Mouse (Mus musculus): ENCODE results near the gene Kcnh5. TPM values are rescaled to one million over a fixed set of nuclear protein-coding genes. Genes with fewer than 3 reads are reported as not detected.

Gene Kcnh5
- total and polyA plus RNA-seq, 3 experiments = not detected

- Histone ChIP-seq H3K27ac (ENCODE audit: control insufficient read depth, low read depth, low read length) (no peak overlapping the region), H3K9ac (ENCODE audit: control insufficient read depth, low read depth, low read length, poor library complexity, severe bottlenecking) (no peak overlapping the region), H3K4me3 (ENCODE audit: control insufficient read depth in 1 of 2, insufficient read depth in 1 of 2, low read depth in 2 of 2, low read length in 2 of 2) (no peak overlapping the region), H3K9me3 (replicated peaks; ENCODE audit: insufficient read depth, low read length) (no peaks in the 10 kb centered on the region), H3K4me1 (ENCODE audit: control insufficient read depth in 1 of 2, insufficient read depth in 2 of 2, low read length in 2 of 2) (no peaks in the 10 kb centered on the region), H3K79me2 (ENCODE audit: control insufficient read depth, insufficient read depth, low read length, poor library complexity) (no peaks in the 10 kb centered on the region), H3K36me3 (ENCODE audit: control insufficient read depth in 1 of 2, insufficient read depth in 2 of 2, low read length in 2 of 2) (no peaks in the 10 kb centered on the region), H3K27me3 (ENCODE audit: control insufficient read depth in 1 of 2, insufficient read depth in 2 of 2, low read length in 2 of 2) (no peaks in the 10 kb centered on the region)
- TF ChIP-seq MYB (IDR thresholded peaks at IDR 0.05; ENCODE audit: low read depth, low read length) (no peak), UBTF (IDR thresholded peaks at IDR 0.05; ENCODE audit: borderline replicate concordance, insufficient read depth, low read depth, low read length) (no peak), GABPA (IDR thresholded peaks at IDR 0.05; ENCODE audit: low read depth, low read length) (no peak), JUND (IDR thresholded peaks at IDR 0.05; ENCODE audit: low read depth, low read length) (no peak), USF1 (IDR thresholded peaks at IDR 0.05; ENCODE audit: low read depth, low read length) (no peak), NRF1 (IDR thresholded peaks at IDR 0.05; ENCODE audit: insufficient read depth, low read depth, low read length, poor library complexity, severe bottlenecking) (no peak), BHLHE40 (IDR thresholded peaks at IDR 0.05; ENCODE audit: borderline replicate concordance, low read depth, low read length) (no peak), NELFE (IDR thresholded peaks at IDR 0.05; ENCODE audit: low read depth, low read length) (no peak), E2F4 (IDR thresholded peaks at IDR 0.05; ENCODE audit: borderline replicate concordance, low read depth, low read length) (no peak), RAD21 (IDR thresholded peaks at IDR 0.05; ENCODE audit: low read depth, low read length) (no peak), HCFC1 (IDR thresholded peaks at IDR 0.05; ENCODE audit: low read depth, low read length) (no peak), ZNF384 (IDR thresholded peaks at IDR 0.05; ENCODE audit: low read depth, low read length) (no peak), TAL1 (IDR thresholded peaks at IDR 0.05; ENCODE audit: low read length) (no peak), CTCF (IDR thresholded peaks at IDR 0.05 in 2 of 3, conservative IDR thresholded peaks at IDR 0.05 in 1 of 3; ENCODE audit: control insufficient read depth in 1 of 3, insufficient read depth in 1 of 3, low read depth in 2 of 3, low read length in 3 of 3, poor library complexity in 1 of 3, severe bottlenecking in 1 of 3) (no peak), TBP (IDR thresholded peaks at IDR 0.05; ENCODE audit: low read depth, low read length) (no peak), MAZ (IDR thresholded peaks at IDR 0.05; ENCODE audit: low read depth, low read length) (no peak), SIN3A (IDR thresholded peaks at IDR 0.05; ENCODE audit: low read length) (no peak), TCF12 (IDR thresholded peaks at IDR 0.05; ENCODE audit: low read depth, low read length) (no peak), ETS1 (IDR thresholded peaks at IDR 0.05; ENCODE audit: low read depth, low read length) (no peak)
- no peak for DNase-seq (ENCODE audit: low read depth, low spot score)
Measured at GRCm38 (mm10) chr12:75071043-75071442, 106.1 kb downstream of the Kcnh5 start.

- Histone ChIP-seq H3K4me1 (ENCODE audit: control insufficient read depth in 1 of 2, insufficient read depth in 2 of 2, low read length in 2 of 2) (no peaks in the 10 kb centered on the region), H3K79me2 (ENCODE audit: control insufficient read depth, insufficient read depth, low read length, poor library complexity) (no peaks in the 10 kb centered on the region), H3K4me3 (ENCODE audit: control insufficient read depth in 1 of 2, insufficient read depth in 1 of 2, low read depth in 2 of 2, low read length in 2 of 2) (no peak overlapping the region), H3K27ac (ENCODE audit: control insufficient read depth, low read depth, low read length) (no peak overlapping the region), H3K36me3 (ENCODE audit: control insufficient read depth in 1 of 2, insufficient read depth in 2 of 2, low read length in 2 of 2) (no peaks in the 10 kb centered on the region), H3K9me3 (replicated peaks; ENCODE audit: insufficient read depth, low read length) (no peaks in the 10 kb centered on the region), H3K9ac (ENCODE audit: control insufficient read depth, low read depth, low read length, poor library complexity, severe bottlenecking) (no peak overlapping the region), H3K27me3 (ENCODE audit: control insufficient read depth in 1 of 2, insufficient read depth in 2 of 2, low read length in 2 of 2) (no peaks in the 10 kb centered on the region)
- DNase-seq (ENCODE audit: low read depth, low spot score) = no peak
- TF ChIP-seq TCF12 (IDR thresholded peaks at IDR 0.05; ENCODE audit: low read depth, low read length) (no peak), E2F4 (IDR thresholded peaks at IDR 0.05; ENCODE audit: borderline replicate concordance, low read depth, low read length) (no peak), RAD21 (IDR thresholded peaks at IDR 0.05; ENCODE audit: low read depth, low read length) (no peak)
Measured at GRCm38 (mm10) chr12:75062571-75062970, 114.6 kb downstream of the Kcnh5 start.

Data from MEL (cell line).